Mouse (Mus musculus) R1 (cell line): ENCODE data around the gene Tmem184b.

Experiments used
- DNase-seq: peaks from one replicate; pipeline ENCODE4 v3.0.0-alpha.2; 2018; ENCODE audit warnings: low read depth, low spot score

Tmem184b gene

GRCm38 (mm10) chr15:79430461-79431000, 27.2 kb upstream of the Tmem184b start:
- no peak for DNase-seq

GRCm38 (mm10) chr15:79429994-79430393, 26.6 kb upstream of the Tmem184b start:
- DNase-seq = no peak

- no peak for DNase-seq
These were observed 26.2 kb upstream of the Tmem184b start for GRCm38 (mm10) chr15:79429527-79429926.

GRCm38 (mm10) chr15:79428616-79429015, 25.2 kb upstream of the Tmem184b start:
- no peak for DNase-seq

- DNase-seq = no peak
These were observed 24.1 kb upstream of the Tmem184b start for GRCm38 (mm10) chr15:79427516-79427915.

- no peak for DNase-seq
These were observed 22.1 kb upstream of the Tmem184b start for GRCm38 (mm10) chr15:79425516-79425915.

GRCm38 (mm10) chr15:79424602-79425001, 21.2 kb upstream of the Tmem184b start:
- DNase-seq = no peak

- DNase-seq = no peak
These were observed 19.4 kb upstream of the Tmem184b start for GRCm38 (mm10) chr15:79422715-79423243.

- DNase-seq = no peak
These were observed 15.3 kb upstream of the Tmem184b start for GRCm38 (mm10) chr15:79418677-79419076.

- no peak for DNase-seq
These were observed 14.9 kb upstream of the Tmem184b start for GRCm38 (mm10) chr15:79418265-79418664.

GRCm38 (mm10) chr15:79417379-79417778, 14.0 kb upstream of the Tmem184b start:
- no peak for DNase-seq

GRCm38 (mm10) chr15:79416460-79417085, 13.2 kb upstream of the Tmem184b start:
- peak; percentile 96 for DNase-seq

GRCm38 (mm10) chr15:79414513-79414912, 11.1 kb upstream of the Tmem184b start:
- DNase-seq = no peak

- no peak for DNase-seq
These were observed 10.4 kb upstream of the Tmem184b start for GRCm38 (mm10) chr15:79413802-79414201.

GRCm38 (mm10) chr15:79413201-79413600, 9.8 kb upstream of the Tmem184b start:
- DNase-seq = no peak

GRCm38 (mm10) chr15:79411363-79412065, 8.1 kb upstream of the Tmem184b start:
- DNase-seq = peak; percentile 65

- DNase-seq = no peak
These were observed 5.8 kb upstream of the Tmem184b start for GRCm38 (mm10) chr15:79409077-79409573.

GRCm38 (mm10) chr15:79406564-79406963, 3.2 kb upstream of the Tmem184b start:
- no peak for DNase-seq

- DNase-seq = no peak
These were observed 908 bp upstream of the Tmem184b start for GRCm38 (mm10) chr15:79404277-79404676.

- no peak for DNase-seq
These were observed 418 bp upstream of the Tmem184b start for GRCm38 (mm10) chr15:79403763-79404210.

- DNase-seq = no peak
These were observed 1.2 kb downstream of the Tmem184b start for GRCm38 (mm10) chr15:79402176-79402575.

- no peak for DNase-seq
These were observed 2.4 kb downstream of the Tmem184b start for GRCm38 (mm10) chr15:79400975-79401365.
